Mouse (Mus musculus): ENCODE measurements around the gene Zfp579.
"Not testable (repeated sequence)": the region's sequence is repeated elsewhere in the genome, so short reads cannot be mapped to it uniquely, and the experiment has no call there.

Gene Zfp579

GRCm38 (mm10) chr7:5015118-5016001 is 19.4 kb upstream of the Zfp579 start, which contains the start of gene Gm44973:
Gene Gm44973 (plus strand): TSS chr7:5015496.
- in situ Hi-C loops (cut with MboI, MseI) = loop anchor here (5.0 kb wide), 1 partner anchor 333 kb away; no protein-coding TSS in a partner anchor

GRCm38 (mm10) chr7:5014251-5015117 is 18.5 kb upstream of the Zfp579 start, which contains the start of the genes Zfp524 and Fiz1:
Gene Zfp524 (plus strand): TSS chr7:5014415.
Gene Fiz1 (minus strand): TSS chr7:5014697.
- in situ Hi-C loops (cut with MboI, MseI) = loop anchor here (5.0 kb wide), 1 partner anchor 332 kb away; no protein-coding TSS in a partner anchor

DNA sequence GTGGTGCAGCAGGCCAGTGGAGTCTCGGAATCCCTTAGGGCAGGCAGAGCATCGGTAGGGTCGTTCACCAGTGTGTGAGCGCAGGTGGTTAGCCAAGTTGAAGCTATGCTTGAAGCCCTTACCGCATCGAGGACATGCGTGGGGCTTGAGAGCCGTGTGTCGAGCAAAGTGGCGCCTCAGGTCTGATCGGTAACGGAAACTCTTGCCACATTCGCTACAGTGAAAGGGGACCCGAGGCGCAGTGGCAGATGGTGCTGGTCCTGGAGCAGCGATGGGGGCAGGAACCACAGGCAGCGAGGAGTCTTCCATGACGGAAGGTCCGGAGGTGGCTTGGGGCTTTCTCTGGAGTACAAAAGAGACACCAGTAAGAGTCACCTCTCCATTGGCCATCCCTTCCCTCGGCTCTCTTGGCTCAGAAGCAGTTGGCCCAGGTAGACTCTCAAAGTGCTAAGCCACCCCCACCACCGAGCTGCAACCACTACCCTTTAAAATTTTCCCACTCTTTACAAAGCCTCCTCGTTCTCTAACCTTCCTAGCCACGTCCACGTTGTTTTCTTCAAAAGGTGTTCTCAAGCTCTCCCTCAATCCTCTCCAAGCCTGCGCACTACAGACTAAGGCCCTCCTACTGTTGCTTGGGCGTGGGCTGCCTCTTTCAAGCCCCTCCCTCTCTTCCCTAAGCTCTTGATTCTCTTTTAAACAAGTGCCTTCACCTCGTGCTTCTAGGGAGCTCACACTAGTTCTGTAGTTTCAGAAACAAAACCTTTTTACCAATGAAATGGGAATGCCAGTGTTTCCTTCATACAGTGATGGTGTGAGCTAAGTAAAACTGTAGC is 16.9 kb upstream of the Zfp579 start:
- in situ Hi-C loops (cut with MboI, MseI) = no loop called here

DNA sequence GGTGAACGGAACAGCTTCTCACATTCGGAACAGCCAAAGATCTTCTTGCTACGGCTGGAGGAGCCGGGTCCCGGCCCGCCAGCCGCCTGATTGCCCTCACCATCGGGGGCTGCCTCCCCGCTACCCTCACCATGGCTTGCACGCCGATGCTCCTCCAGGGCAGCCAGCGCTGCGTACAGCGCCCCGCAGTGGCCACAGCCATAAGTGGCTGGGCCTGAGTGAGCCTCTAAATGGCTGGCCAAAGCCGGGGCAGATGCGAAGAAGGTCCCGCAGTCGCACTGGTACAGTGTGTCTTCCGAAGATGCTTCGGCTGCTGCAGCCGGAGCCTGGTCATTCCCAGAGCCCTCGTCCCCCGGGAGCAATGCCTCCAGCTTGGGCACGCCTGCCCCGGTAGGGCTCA is 12.3 kb upstream of the Zfp579 start:
- in situ Hi-C loops (cut with MboI, MseI) = no loop called here

DNA sequence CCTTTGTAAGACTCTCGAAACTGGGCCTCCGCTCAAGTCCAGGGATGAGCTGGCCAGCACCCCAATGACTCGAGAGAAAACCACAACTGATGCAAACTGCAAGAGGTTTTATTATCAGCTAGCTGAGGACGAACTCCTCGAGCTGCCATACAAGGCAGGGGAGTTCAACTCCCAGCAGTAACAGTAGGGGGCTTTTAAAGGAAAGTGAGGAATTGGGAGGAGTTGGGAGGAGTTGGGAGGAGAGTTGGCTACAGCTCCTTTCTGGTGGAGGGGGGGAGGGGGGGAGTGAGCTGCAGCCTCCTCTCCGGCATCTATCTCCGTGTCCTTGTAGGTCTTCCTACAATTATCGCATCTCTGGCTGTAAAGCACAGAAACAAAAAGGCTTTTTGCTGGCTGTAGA is 6.9 kb upstream of the Zfp579 start:
- in situ Hi-C loops (cut with MboI, MseI) = not testable (repeated sequence)

- in situ Hi-C loops (cut with MboI, MseI) = no loop called here
Measured at GRCm38 (mm10) chr7:4999876-5000275, 3.9 kb upstream of the Zfp579 start.

DNA sequence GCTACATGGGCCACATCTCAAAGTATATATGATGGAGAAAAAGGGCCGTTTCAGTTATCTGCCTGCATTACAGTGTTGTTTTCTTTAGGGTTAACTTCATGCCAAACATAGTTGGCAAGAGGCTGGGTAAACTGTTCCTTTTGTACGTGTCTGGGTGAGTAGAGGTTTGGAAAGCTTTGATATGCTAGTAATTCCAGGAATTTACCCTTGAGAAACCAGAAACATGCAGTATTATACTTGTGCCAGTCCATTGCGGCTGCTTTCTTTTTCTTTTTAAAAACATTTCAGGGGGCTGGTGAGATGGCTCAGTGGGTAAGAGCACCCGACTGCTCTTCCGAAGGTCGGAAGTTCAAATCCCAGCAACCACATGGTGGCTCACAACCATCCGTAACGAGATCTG is 976 bp upstream of the Zfp579 start:
- in situ Hi-C loops (cut with MboI, MseI) = no loop called here

DNA sequence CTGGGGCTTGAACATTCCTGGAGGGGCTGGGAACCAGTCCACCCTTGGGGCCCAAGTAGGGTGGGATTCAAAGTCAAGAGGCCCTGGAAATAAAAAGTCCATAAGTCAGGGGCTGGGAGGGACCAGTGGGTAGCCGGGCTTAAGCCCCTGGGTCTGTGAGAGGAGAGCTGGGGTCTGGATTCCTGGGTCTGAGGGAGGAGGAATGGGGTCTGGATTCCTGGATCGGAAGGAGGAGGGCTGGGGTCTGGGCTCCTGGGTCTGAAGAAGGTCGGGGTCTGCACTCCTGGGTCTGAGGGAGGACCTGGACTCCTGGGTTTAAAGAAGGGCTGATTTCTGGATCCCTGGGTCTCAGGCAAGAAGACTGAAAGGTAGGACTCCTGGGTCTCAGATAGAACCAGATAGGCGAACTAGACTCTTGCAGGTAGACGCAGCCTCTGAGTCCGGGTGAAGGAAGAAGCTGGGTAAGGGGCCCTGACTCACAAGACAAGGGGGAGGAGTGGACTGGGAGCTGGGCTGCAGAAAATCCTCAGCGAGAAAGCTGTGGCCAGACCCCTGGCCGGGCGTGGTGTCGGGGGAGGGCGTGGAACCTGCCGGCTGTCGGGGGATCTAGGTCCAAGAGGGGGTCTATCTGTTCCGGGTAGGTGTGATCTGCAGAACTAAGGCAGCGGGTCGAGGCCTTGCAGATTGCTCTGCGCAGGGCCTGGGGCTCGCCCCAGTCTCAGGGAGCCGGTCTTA is 523 bp downstream of the Zfp579 start:
- in situ Hi-C loops (cut with MboI, MseI) = no loop called here

DNA sequence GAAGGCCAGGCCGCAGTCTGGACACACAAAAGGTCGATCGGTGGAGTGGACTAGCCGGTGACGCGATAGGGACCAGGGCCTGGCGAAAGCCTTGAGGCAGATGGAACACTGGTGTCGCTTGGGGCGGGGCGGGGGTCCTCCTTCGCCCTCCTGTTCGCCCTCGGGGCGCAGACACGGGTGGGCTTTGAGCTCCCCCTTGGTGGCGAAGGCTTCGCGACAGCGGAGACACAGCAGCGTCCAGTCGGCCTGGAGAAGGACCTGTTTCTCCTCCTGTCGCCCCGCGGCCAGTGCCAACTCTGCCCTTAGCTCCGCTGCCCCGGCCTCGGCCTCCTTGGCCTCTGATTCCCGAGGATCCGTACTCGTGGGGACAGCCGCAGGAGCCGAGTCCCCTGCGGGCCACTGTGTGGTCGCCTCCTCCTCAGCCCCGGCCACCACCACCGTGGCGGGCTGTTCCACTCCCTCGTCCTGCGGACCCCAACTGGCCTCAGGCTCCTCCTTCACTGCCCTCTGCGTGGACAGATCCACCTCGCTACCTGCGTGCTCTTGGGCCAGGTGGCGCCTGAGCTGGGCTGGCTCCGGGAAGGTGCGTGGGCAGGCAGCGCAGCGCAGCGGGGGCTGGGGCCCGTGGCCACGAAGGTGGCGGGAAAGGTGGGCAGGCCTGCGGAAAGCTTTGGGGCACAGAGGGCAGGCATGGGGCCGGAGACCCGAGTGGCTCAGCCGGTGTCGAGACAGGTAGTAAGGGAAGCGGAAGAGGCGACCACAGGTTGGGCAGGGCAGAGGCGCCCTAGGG is 1.8 kb downstream of the Zfp579 start:
- in situ Hi-C loops (cut with MboI, MseI) = no loop called here

- in situ Hi-C loops (cut with MboI, MseI) = no loop called here
Measured at GRCm38 (mm10) chr7:4993347-4993998, 2.5 kb downstream of the Zfp579 start.

GRCm38 (mm10) chr7:4988250-4988649 is 7.7 kb downstream of the Zfp579 start:
- in situ Hi-C loops (cut with MboI, MseI) = no loop called here

DNA sequence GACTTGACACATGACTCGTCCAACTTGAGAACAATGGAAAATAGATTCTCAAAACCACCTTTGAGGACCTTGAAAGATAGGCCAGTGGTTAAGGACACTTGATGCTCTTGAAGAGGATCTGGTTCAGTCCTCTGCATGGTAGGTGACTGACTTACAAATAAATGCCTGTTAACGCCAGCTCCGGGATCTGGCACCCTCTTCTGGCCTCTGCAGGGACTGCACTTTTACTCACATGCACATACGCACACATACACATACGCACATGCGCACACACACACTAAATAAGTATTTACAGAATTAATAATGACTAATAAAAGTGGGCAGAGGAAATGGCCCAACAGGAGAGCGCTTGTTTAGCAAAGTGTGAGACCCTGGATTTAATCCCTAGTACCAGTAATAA is 19.1 kb downstream of the Zfp579 start:
- in situ Hi-C loops (cut with MboI, MseI) = no loop called here

DNA sequence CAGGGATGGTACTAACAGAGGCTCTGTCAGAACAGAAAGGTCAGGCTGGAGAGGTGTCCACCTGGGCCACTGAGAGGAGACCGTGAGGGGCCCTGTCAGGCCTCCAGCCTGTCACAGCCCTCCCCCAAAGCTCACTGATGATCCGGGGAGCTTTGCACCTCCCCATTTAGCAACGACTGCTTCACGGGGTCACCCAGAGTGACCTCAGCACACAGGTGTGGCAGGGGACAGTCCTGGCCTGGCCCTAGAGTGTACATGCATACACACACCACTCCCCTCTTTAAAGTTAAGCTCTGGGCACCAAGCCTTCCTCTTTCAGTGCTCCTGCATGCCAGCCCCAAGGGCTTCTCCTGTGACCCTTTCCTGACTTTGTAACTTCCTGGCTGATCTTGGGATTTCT is 20.5 kb downstream of the Zfp579 start:
- in situ Hi-C loops (cut with MboI, MseI) = no loop called here

- in situ Hi-C loops (cut with MboI, MseI) = no loop called here
Measured at GRCm38 (mm10) chr7:4972321-4973047, 23.5 kb downstream of the Zfp579 start.

GRCm38 (mm10) chr7:4971710-4972109 is 24.2 kb downstream of the Zfp579 start:
- in situ Hi-C loops (cut with MboI, MseI) = no loop called here

DNA sequence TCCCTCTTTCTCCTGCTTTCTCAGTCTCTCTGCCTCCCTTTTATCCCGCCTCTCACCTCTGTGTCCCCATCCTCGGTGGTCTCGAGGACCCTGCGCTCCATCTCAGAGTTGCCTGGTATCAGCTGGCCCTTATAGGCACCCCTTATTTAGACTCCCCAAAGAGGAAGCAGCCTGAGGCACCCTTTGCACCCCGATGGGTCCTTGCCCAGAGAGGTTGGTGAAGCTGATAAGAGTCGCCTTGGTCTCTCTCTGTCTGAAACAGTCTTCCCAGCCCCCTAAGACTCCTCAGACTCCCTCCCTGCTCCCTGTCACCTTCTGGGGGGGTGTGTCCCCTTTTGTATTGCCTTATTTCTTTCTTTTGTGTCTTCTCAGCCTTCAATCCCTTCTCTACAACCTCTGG is 24.9 kb downstream of the Zfp579 start, which contains the start of gene Sbk3:
TSS of gene Sbk3 (minus strand) at position 101 of the 400 bp plus-strand sequence.
- in situ Hi-C loops (cut with MboI, MseI) = no loop called here

- in situ Hi-C loops (cut with MboI, MseI) = no loop called here
Measured at GRCm38 (mm10) chr7:4964988-4965387, 31.0 kb downstream of the Zfp579 start.

- in situ Hi-C loops (cut with MboI, MseI) = no loop called here
Measured at GRCm38 (mm10) chr7:4964272-4964671, 31.7 kb downstream of the Zfp579 start, which contains the start of gene Sbk2. Gene Sbk2 (minus strand): TSS chr7:4964406.

Data from regulatory T cell (primary cell).